Mouse (Mus musculus) c-Kit-negative CD71-positive TER-119-positive erythroid progenitor cells, embryonic 14.5 days (primary cell): Measurements from ENCODE around the gene Eya2.
"Not testable (repeated sequence)": the region's sequence is repeated elsewhere in the genome, so short reads cannot be mapped to it uniquely, and the experiment has no call there.

ENCODE experiments used
- DNase-seq: peaks from one replicate; pipeline ENCODE4 v3.0.0-alpha.2; 2013; ENCODE audit warnings: low read depth, low spot score

The Eya2 gene

GRCm38 (mm10) chr2:165594907-165595675 is at the start of gene Eya2:
Eya2 (plus strand) TSS chr2:165595032.
- DNase-seq: no peak

GRCm38 (mm10) chr2:165545687-165546086 is 49.1 kb upstream of the Eya2 start:
- no peak for DNase-seq

- DNase-seq: no peak
These were observed 48.5 kb upstream of the Eya2 start for GRCm38 (mm10) chr2:165546341-165546740.

- no peak for DNase-seq
These were observed 47.4 kb upstream of the Eya2 start for GRCm38 (mm10) chr2:165547410-165547809.

- no peak for DNase-seq
These were observed 46.2 kb upstream of the Eya2 start for GRCm38 (mm10) chr2:165548627-165549026.

GRCm38 (mm10) chr2:165550410-165550809 is 44.4 kb upstream of the Eya2 start:
- not testable (repeated sequence) for DNase-seq

GRCm38 (mm10) chr2:165554066-165554465 is 40.8 kb upstream of the Eya2 start:
- DNase-seq: no peak

GRCm38 (mm10) chr2:165557278-165557677 is 37.6 kb upstream of the Eya2 start:
- DNase-seq: no peak

GRCm38 (mm10) chr2:165558916-165559315 is 35.9 kb upstream of the Eya2 start:
- DNase-seq: no peak

- DNase-seq: no peak
These were observed 35.2 kb upstream of the Eya2 start for GRCm38 (mm10) chr2:165559506-165560235.

GRCm38 (mm10) chr2:165561861-165562260 is 33.0 kb upstream of the Eya2 start:
- DNase-seq: no peak

- no peak for DNase-seq
These were observed 31.4 kb upstream of the Eya2 start for GRCm38 (mm10) chr2:165563298-165564058.

- DNase-seq: no peak
These were observed 30.7 kb upstream of the Eya2 start for GRCm38 (mm10) chr2:165564101-165564500.

GRCm38 (mm10) chr2:165564620-165565019 is 30.2 kb upstream of the Eya2 start:
- no peak for DNase-seq

- no peak for DNase-seq
These were observed 27.9 kb upstream of the Eya2 start for GRCm38 (mm10) chr2:165566898-165567297.

- DNase-seq: no peak
These were observed 27.0 kb upstream of the Eya2 start for GRCm38 (mm10) chr2:165567820-165568219.

GRCm38 (mm10) chr2:165568911-165569310 is 25.9 kb upstream of the Eya2 start:
- no peak for DNase-seq

- no peak for DNase-seq
These were observed 23.5 kb upstream of the Eya2 start for GRCm38 (mm10) chr2:165571216-165571778.

- no peak for DNase-seq
These were observed 11.8 kb upstream of the Eya2 start for GRCm38 (mm10) chr2:165583044-165583443.

- DNase-seq: no peak
These were observed 11.3 kb upstream of the Eya2 start for GRCm38 (mm10) chr2:165583518-165583917.

- no peak for DNase-seq
These were observed 10.3 kb upstream of the Eya2 start for GRCm38 (mm10) chr2:165584563-165584962.

GRCm38 (mm10) chr2:165590742-165591141 is 4.1 kb upstream of the Eya2 start:
- DNase-seq: no peak
